Mouse (Mus musculus) liver, embryonic 14.5 days (tissue): ENCODE measurements around the gene Tnrc18.

Experiments used
- CTCF ChIP-seq: IDR thresholded peaks from 2 replicates; pipeline ENCODE4 v1.5.1; 2016; ENCODE audit warnings: antibody characterized with exemption, low read depth, control low read depth
- EP300 ChIP-seq: IDR thresholded peaks from 2 replicates; pipeline ENCODE4 v1.6.1; 2016; ENCODE audit warnings: antibody characterized with exemption, low read depth

DNA sequence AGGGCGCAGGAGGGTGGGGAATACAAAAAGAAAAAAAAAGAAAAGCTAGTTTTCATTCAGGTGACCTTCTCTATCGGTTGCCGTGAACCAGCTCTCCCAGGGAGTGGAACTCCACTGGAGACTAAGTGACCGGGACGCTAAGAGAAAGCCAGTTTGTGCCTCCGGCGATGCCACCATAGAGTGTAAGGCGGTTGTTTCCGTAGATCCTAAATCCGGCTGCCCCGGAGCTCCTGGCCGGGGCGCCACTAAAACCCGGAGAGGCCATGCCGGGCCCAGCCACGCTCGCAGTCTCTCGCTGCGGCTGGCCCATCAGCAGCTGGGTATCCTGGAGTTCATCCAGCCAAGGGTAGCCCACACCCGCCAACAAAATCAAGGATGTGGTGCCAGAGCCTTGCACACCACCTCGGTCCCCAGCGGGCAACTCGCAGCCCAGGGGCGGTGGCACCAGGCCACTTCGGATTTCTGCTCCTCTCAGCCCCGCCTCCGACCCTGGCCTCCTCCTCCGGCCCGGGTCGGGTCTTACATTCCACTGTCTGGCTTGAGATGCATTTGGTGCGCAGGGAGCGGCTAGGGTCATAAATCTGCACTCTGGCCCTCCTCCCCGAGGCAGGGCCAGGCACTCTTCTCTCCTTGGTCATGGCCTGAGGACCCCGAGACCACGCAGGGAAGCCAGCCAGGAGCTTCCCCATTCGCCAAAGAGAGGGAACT, 4.0 kb upstream of the Tnrc18 start:
- no peak for TF ChIP-seq EP300
- no peak for TF ChIP-seq CTCF
